In the genomic region with DNA sequence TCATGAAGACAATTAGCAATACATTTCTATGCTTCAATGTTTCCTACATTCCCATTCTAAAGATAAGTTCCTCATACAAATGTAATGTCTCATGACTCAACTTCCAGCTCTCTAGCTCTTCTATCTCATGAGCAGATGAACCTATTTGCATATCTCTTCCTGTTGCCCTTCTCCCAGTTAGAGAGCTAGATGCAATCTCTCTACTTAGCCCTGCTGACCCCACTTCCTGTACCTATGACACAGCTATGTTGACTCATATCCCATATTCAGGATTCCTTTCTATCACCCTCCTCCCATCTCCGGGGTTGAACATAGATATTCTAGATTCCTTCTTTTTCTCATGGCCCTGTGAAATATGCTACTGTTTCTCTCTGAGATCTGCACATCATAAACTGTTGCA, we compare ENCODE assay signal across 28 mouse cellular contexts. TPM values are rescaled to one million over a fixed set of nuclear protein-coding genes. Genes with fewer than 3 reads are reported as not detected.
DNase-seq lines count a peak whose midpoint lies in the region; ATAC-seq and TF ChIP-seq lines count a peak whose summit lies in the region.
"Had no signal": no experiment of that assay in that cellular context is flagged by ENCODE, and none has a peak within 500 bp of the region (broad histone marks: within the 10 kb centered on the region; RNA-seq: fewer than 3 reads in every experiment).

No protein-coding gene starts in this region.

- TF ChIP-seq CTCF in MEL (IDR thresholded peaks at IDR 0.05 in 2 of 3, conservative IDR thresholded peaks at IDR 0.05 in 1 of 3; ENCODE audit: control insufficient read depth in 1 of 3, insufficient read depth in 1 of 3, low read depth in 2 of 3, low read length in 3 of 3, poor library complexity in 1 of 3, severe bottlenecking in 1 of 3), result no peak

- H3K36me3 ChIP-seq in lung, embryonic 16.5 days (ENCODE audit: control insufficient read depth, insufficient read depth, low read length), result no peaks in the 10 kb centered on the region
- peaks cover 0 to 2% of the 10 kb centered on the region in 2 experiments; a peak in 2 of 4 replicates for H3K36me3 ChIP-seq in MEL (ENCODE audit: control insufficient read depth in 1 of 2, insufficient read depth in 2 of 2, low read length in 2 of 2)
- H3K36me3 ChIP-seq: embryonic facial prominence, embryonic 10.5 days; embryonic facial prominence, embryonic 13.5 days; forebrain, embryonic 10.5 days; hindbrain, embryonic 10.5 days; hindbrain, embryonic 13.5 days; intestine, embryonic 15.5 days had no signal

- H3K9me3 ChIP-seq in lung, embryonic 16.5 days (ENCODE audit: control insufficient read depth, low read length), result no peaks in the 10 kb centered on the region
- H3K9me3 ChIP-seq in MEL (replicated peaks; ENCODE audit: insufficient read depth, low read length), result no peaks in the 10 kb centered on the region
- H3K9me3 ChIP-seq: embryonic facial prominence, embryonic 10.5 days; embryonic facial prominence, embryonic 13.5 days; forebrain, embryonic 10.5 days; forebrain, embryonic 13.5 days; hindbrain, embryonic 10.5 days; hindbrain, embryonic 13.5 days; intestine, embryonic 15.5 days had no signal

- H3K4me1 ChIP-seq in lung, embryonic 16.5 days (replicated peaks; ENCODE audit: control insufficient read depth, insufficient read depth, low read length), result peaks cover 10% of the 10 kb centered on the region; the same call in 1 of the 2 replicates
- H3K4me1 ChIP-seq in MEL (ENCODE audit: control insufficient read depth in 1 of 2, insufficient read depth in 2 of 2, low read length in 2 of 2), result peaks cover 5 to 7% of the 10 kb centered on the region in 2 experiments
- H3K4me1 ChIP-seq: hindbrain, embryonic 13.5 days; intestine, embryonic 15.5 days had no signal

- no peak for DNase-seq in lung, postnatal 14 days
- DNase-seq in A20 (ENCODE audit: low read depth, low spot score) (peak; percentile 15), MEL (ENCODE audit: low read depth, low spot score) (peak; percentile 24)
- peak; percentile 5 for DNase-seq in yolk sac, embryonic 10.5 days (ENCODE audit: low spot score)
- DNase-seq in urinary bladder, postnatal 14 days (ENCODE audit: low spot score), result no peak
- DNase-seq in adrenal gland, postnatal 4 days (ENCODE audit: low spot score in 2 of 2), result no peak
- no peak for DNase-seq in gastrocnemius, postnatal 10 days
- DNase-seq: adrenal gland, adult 8-10 months; adrenal gland, postnatal 25 days; cerebellum, adult 18-20 months; cerebellum, adult 9-11 months; cerebellum, postnatal 36 days; embryo, embryonic 11 days; gastrocnemius, postnatal 14 days; heart, adult 11 months; heart, postnatal 36 days had no signal

- peak; percentile 47 to 61; a peak in 3 of 4 replicates for TF ChIP-seq EP300 in MEL (IDR thresholded peaks at IDR 0.05; ENCODE audit: low read depth in 1 of 2, low read length in 2 of 2)

- H3K4me2 ChIP-seq in lung, embryonic 16.5 days (ENCODE audit: low read depth, low read length), result no peak overlapping the region
- H3K4me2 ChIP-seq: embryonic facial prominence, embryonic 13.5 days; forebrain, embryonic 13.5 days; heart, embryonic 11.5 days; hindbrain, embryonic 13.5 days; intestine, embryonic 15.5 days had no signal

- WGBS in lung, embryonic 16.5 days, result 48% methylated on average over 1 of the region's 1 CpGs

- H3K4me3 ChIP-seq in lung, embryonic 16.5 days (ENCODE audit: low read length), result no peak overlapping the region
- H3K4me3 ChIP-seq in MEL (ENCODE audit: control insufficient read depth in 1 of 2, insufficient read depth in 1 of 2, low read depth in 2 of 2, low read length in 2 of 2), result no peak overlapping the region
- H3K4me3 ChIP-seq: embryonic facial prominence, embryonic 10.5 days; embryonic facial prominence, embryonic 13.5 days; forebrain, embryonic 10.5 days; forebrain, embryonic 13.5 days; hindbrain, embryonic 10.5 days; hindbrain, embryonic 13.5 days; intestine, embryonic 15.5 days had no signal

- no peak for TF ChIP-seq POLR2A in MEL (IDR thresholded peaks at IDR 0.05; ENCODE audit: control insufficient read depth in 1 of 2, insufficient read depth in 1 of 2, low read depth in 1 of 2, low read length in 2 of 2, poor library complexity in 1 of 2)

- ATAC-seq in lung, embryonic 16.5 days (ENCODE audit: low read depth), result no peak
- ATAC-seq: activated CD4-positive, CD25-positive, alpha-beta regulatory T cell, adult 4 months; forebrain, embryonic 13.5 days; forebrain, embryonic 16.5 days; hindbrain, embryonic 16.5 days; intestine, embryonic 15.5 days had no signal

- H3K27me3 ChIP-seq in lung, embryonic 16.5 days (ENCODE audit: control insufficient read depth, insufficient read depth, low read depth, low read length), result no peaks in the 10 kb centered on the region
- no peaks in the 10 kb centered on the region for H3K27me3 ChIP-seq in MEL (ENCODE audit: control insufficient read depth in 1 of 2, insufficient read depth in 2 of 2, low read length in 2 of 2)
- H3K27me3 ChIP-seq: embryonic facial prominence, embryonic 13.5 days; forebrain, embryonic 13.5 days; hindbrain, embryonic 13.5 days; intestine, embryonic 15.5 days had no signal

- peak overlapping the region; percentile 38; the same call in 1 of the 2 replicates for H3K27ac ChIP-seq in lung, embryonic 16.5 days (ENCODE audit: low read length)
- no peak overlapping the region for H3K27ac ChIP-seq in MEL (ENCODE audit: control insufficient read depth, low read depth, low read length)
- H3K27ac ChIP-seq: embryonic facial prominence, embryonic 10.5 days; embryonic facial prominence, embryonic 13.5 days; forebrain, embryonic 10.5 days; forebrain, embryonic 13.5 days; hindbrain, embryonic 10.5 days; hindbrain, embryonic 13.5 days; intestine, embryonic 15.5 days had no signal

- H3K79me2 ChIP-seq in MEL (ENCODE audit: control insufficient read depth, insufficient read depth, low read length, poor library complexity), result no peaks in the 10 kb centered on the region

- H3K9ac ChIP-seq in lung, embryonic 16.5 days (ENCODE audit: low read length), result no peak overlapping the region
- no peak overlapping the region for H3K9ac ChIP-seq in MEL (ENCODE audit: control insufficient read depth, low read depth, low read length, poor library complexity, severe bottlenecking)
- H3K9ac ChIP-seq: embryonic facial prominence, embryonic 13.5 days; forebrain, embryonic 13.5 days; hindbrain, embryonic 13.5 days; intestine, embryonic 15.5 days had no signal

- no peak for TF ChIP-seq RAD21 in MEL (IDR thresholded peaks at IDR 0.05; ENCODE audit: low read depth, low read length)

TF ChIP-seq in MEL, 35 proteins besides CTCF, POLR2A, EP300 and RAD21 (continues in another document):
- no peak for TF ChIP-seq POLR2AphosphoS5 (IDR thresholded peaks at IDR 0.05; ENCODE audit: borderline replicate concordance, low read depth, low read length)
- no peak for TF ChIP-seq MXI1 (IDR thresholded peaks at IDR 0.05; ENCODE audit: low read depth, low read length)
- TF ChIP-seq USF2 (IDR thresholded peaks at IDR 0.05; ENCODE audit: borderline replicate concordance in 1 of 2, insufficient read depth in 1 of 2, low read depth in 1 of 2, low read length in 2 of 2), result no peak
- no peak for TF ChIP-seq NELFE (IDR thresholded peaks at IDR 0.05; ENCODE audit: low read depth, low read length)
- TF ChIP-seq UBTF (IDR thresholded peaks at IDR 0.05; ENCODE audit: borderline replicate concordance, insufficient read depth, low read depth, low read length), result no peak
- TF ChIP-seq GATA1 (IDR thresholded peaks at IDR 0.05; ENCODE audit: low read depth, low read length), result peak; percentile 71
- TF ChIP-seq TCF12 (IDR thresholded peaks at IDR 0.05; ENCODE audit: low read depth, low read length), result peak; percentile 49; the same call in 1 of the 2 replicates
- no peak for TF ChIP-seq ZC3H11A (IDR thresholded peaks at IDR 0.05; ENCODE audit: low read depth, low read length)
- TF ChIP-seq CHD2 (IDR thresholded peaks at IDR 0.05; ENCODE audit: low read length), result no peak
- no peak for TF ChIP-seq MYC (IDR thresholded peaks at IDR 0.05; ENCODE audit: low read depth, low read length)
- no peak for TF ChIP-seq SIN3A (IDR thresholded peaks at IDR 0.05; ENCODE audit: low read length)
- 0 out of 2 replicates have a peak, but pooled peaks have one; percentile 40 for TF ChIP-seq RCOR1 (IDR thresholded peaks at IDR 0.05; ENCODE audit: low read depth, low read length)
- no peak for TF ChIP-seq ELF1 (IDR thresholded peaks at IDR 0.05; ENCODE audit: low read depth, low read length)
- TF ChIP-seq MAX (IDR thresholded peaks at IDR 0.05; ENCODE audit: low read length), result no peak
- TF ChIP-seq USF1 (IDR thresholded peaks at IDR 0.05; ENCODE audit: low read depth, low read length), result no peak
- no peak for TF ChIP-seq SMC3 (IDR thresholded peaks at IDR 0.05; ENCODE audit: low read depth, low read length)
- no peak for TF ChIP-seq TBP (IDR thresholded peaks at IDR 0.05; ENCODE audit: low read depth, low read length)
- TF ChIP-seq E2F4 (IDR thresholded peaks at IDR 0.05; ENCODE audit: borderline replicate concordance, low read depth, low read length), result no peak
- TF ChIP-seq GABPA (IDR thresholded peaks at IDR 0.05; ENCODE audit: low read depth, low read length), result no peak
- TF ChIP-seq NRF1 (IDR thresholded peaks at IDR 0.05; ENCODE audit: insufficient read depth, low read depth, low read length, poor library complexity, severe bottlenecking), result no peak
- TF ChIP-seq BHLHE40 (IDR thresholded peaks at IDR 0.05; ENCODE audit: borderline replicate concordance, low read depth, low read length), result no peak
- TF ChIP-seq HCFC1 (IDR thresholded peaks at IDR 0.05; ENCODE audit: low read depth, low read length), result no peak
- no peak for TF ChIP-seq ZKSCAN1 (IDR thresholded peaks at IDR 0.05; ENCODE audit: low read depth, low read length)
- TF ChIP-seq ETS1 (IDR thresholded peaks at IDR 0.05; ENCODE audit: low read depth, low read length), result peak; percentile 41; the same call in 1 of the 2 replicates
- TF ChIP-seq POLR2AphosphoS2 (IDR thresholded peaks at IDR 0.05; ENCODE audit: low read length), result no peak
- no peak for TF ChIP-seq ZMIZ1 (IDR thresholded peaks at IDR 0.05; ENCODE audit: low read depth, low read length)
- no peak for TF ChIP-seq CHD1 (IDR thresholded peaks at IDR 0.05; ENCODE audit: low read depth, low read length)
- no peak for TF ChIP-seq MAZ (IDR thresholded peaks at IDR 0.05; ENCODE audit: low read depth, low read length)
- no peak for TF ChIP-seq MYB (IDR thresholded peaks at IDR 0.05; ENCODE audit: low read depth, low read length)
- no peak for TF ChIP-seq JUND (IDR thresholded peaks at IDR 0.05; ENCODE audit: low read depth, low read length)

RNA-seq across cellular contexts. Expression of a gene that starts 38.0 kb away (rescaled TPM):
- 25.0 and 25.4 TPM in 2 replicates for polyA plus RNA-seq in lung, embryonic 16.5 days (2015; fragmentation: Nextera tagmentation; extraction: Ambion mirVana)
- total RNA-seq in MEL (2012; rRNA removed), result not detected in 2 replicates
- polyA plus RNA-seq in MEL (2012; ENCODE audit: insufficient read depth in 1 of 2, insufficient read length in 2 of 2, low read depth in 1 of 2, low replicate concordance in 2 of 2, missing spikeins in 1 of 2), result not detected
- under 1 TPM; 0.51 to 0.62 TPM for total RNA-seq in adrenal gland, postnatal 4 days (2021)
- total RNA-seq in gastrocnemius, postnatal 10 days (2021), result under 1 TPM; 0.82 to 0.84 TPM

Comparison
In these comparisons a context has a peak if more than half of its experiments do, and no peak if none do; other contexts are left out.
1. DNase-seq: peak in A20 (single experiment), MEL (single experiment) and yolk sac, embryonic 10.5 days (single experiment); none in lung, postnatal 14 days (single experiment), urinary bladder, postnatal 14 days (single experiment), adrenal gland, postnatal 4 days (0 of 2) and gastrocnemius, postnatal 10 days (single experiment).